Mouse (Mus musculus) forebrain, embryonic 11.5 days (tissue): ENCODE results near the gene Bloc1s2. TPM values are rescaled to one million over a fixed set of nuclear protein-coding genes. Genes with fewer than 3 reads are reported as not detected.

Source experiments
- ATAC-seq: fragments of 200-750 bp; cut with Nextera tagmentation; replicated peaks from 2 replicates; pipeline ENCODE4 v1.8.0; 2017; ENCODE audit warnings: moderate TSS enrichment; ENCODE audit not compliant: low FRiP score
- DNase-seq: peaks from one replicate; pipeline ENCODE4 v3.0.0-alpha.2; 2017; ENCODE audit warnings: low spot score
- H3K27ac ChIP-seq: fragments of 300-500 bp; sonication (generic); 2 replicates; pipeline ENCODE4 v1.5.1; 2014; ENCODE audit warnings: low read depth, low read length
- H3K27me3 ChIP-seq: fragments of 300-500 bp; sonication (generic); 2 replicates; pipeline ENCODE4 v1.6.1; 2014; ENCODE audit warnings: mild to moderate bottlenecking, low read length, mixed read lengths; ENCODE audit not compliant: control insufficient read depth, insufficient read depth
- H3K36me3 ChIP-seq: fragments of 300-500 bp; sonication (generic); 2 replicates; pipeline ENCODE4 v1.6.1; 2014; ENCODE audit warnings: mild to moderate bottlenecking, low read length, moderate library complexity, mixed read lengths; ENCODE audit not compliant: control insufficient read depth, insufficient read depth
- H3K4me1 ChIP-seq: fragments of 300-500 bp; sonication (generic); replicated peaks from 2 replicates; pipeline ENCODE4 v1.6.1; 2014; ENCODE audit warnings: low read length, mixed read lengths; ENCODE audit not compliant: control insufficient read depth, insufficient read depth
- H3K4me2 ChIP-seq: fragments of 300-500 bp; sonication (generic); 2 replicates; pipeline ENCODE4 v1.6.1; 2014; ENCODE audit warnings: low read depth, mild to moderate bottlenecking, low read length, moderate library complexity, mixed read lengths; ENCODE audit not compliant: severe bottlenecking
- H3K4me3 ChIP-seq: fragments of 300-500 bp; sonication (generic); 2 replicates; pipeline ENCODE4 v1.5.1; 2014; ENCODE audit warnings: low read depth, low read length
- H3K9ac ChIP-seq: fragments of 300-500 bp; sonication (generic); 2 replicates; pipeline ENCODE4 v1.6.1; 2014; ENCODE audit warnings: low read length
- H3K9me3 ChIP-seq: fragments of 300-500 bp; sonication (generic); 2 replicates; pipeline ENCODE4 v1.6.1; 2016; ENCODE audit warnings: low read length, mixed read lengths; ENCODE audit not compliant: control insufficient read depth
- WGBS: fragments of 180-500 bp; shearing (Covaris S2); extraction: QIAGEN DNeasy Blood & Tissue Kit; methylation state at CpG from one replicate; pipeline ENCODE4 v1.1.7; 2014; 5-methylcytosine and 5-hydroxymethylcytosine counted together
- polyA plus RNA-seq: library from polyadenylated mRNA; unstranded; fragments of >200 nt; fragmentation: Nextera tagmentation; extraction: Ambion mirVana; gene quantifications from 2 replicates; pipeline ENCODE4 v1.2.1, GENCODE M21; 2014

Bloc1s2 gene
- 101 and 108 TPM in 2 replicates for polyA plus RNA-seq

DNA sequence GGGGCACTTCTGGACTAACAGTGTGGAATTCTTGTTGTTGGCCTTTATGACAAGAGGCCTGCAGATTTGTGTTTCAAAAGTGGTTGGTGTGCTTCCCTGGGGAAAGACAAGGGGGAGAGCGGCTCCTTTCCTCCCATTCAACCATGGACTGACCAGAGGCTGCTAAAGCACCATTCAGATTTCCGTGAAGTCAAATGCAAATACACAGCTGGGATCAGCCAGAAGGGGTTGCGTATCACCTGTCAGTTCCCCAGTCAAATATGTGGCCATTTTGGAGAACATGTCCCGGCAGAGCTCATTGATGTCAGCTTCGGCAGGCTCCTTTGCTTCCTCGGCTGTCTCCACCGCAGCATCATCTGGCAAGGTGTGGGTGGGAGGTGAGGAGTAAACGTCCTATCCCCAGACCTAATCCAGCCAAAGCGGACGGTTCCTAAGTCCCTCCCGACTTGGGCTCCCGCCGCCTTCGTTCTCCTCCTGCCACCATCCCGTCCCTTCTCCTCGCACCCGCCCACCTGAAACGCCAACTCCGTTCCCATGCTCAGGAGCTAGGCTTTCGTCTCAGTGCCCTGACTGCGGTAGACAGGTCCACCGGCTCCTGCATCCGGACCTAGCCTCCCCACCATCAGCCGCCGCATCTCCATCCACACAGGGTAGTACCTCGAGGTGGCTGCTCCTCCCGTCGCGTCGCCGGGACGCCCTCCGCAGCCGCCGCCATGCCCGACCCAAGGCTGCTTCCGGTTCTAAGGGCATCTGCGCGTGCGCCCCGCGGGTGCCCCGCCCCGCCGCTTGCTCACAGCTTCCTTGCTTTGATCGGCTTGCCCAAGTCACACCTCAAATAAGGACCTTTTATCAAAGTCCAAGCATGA lies at the start of gene Bloc1s2:
TSS of gene Bloc1s2 (minus strand) at position 745 of the 866 bp plus-strand sequence.
- WGBS, result 4% methylated on average over 46 of the region's 46 CpGs
- peak within 1 kb of the TSS; percentile 70 for H3K4me2 ChIP-seq
- peaks cover 6% of the 10 kb centered on the region for H3K4me1 ChIP-seq
- no peak within 1 kb of the TSS for H3K27ac ChIP-seq
- H3K36me3 ChIP-seq, result peaks cover 7% of the 10 kb centered on the region; the same call in 1 of the 2 replicates
- peak; percentile 65 for ATAC-seq
- no peaks in the 10 kb centered on the region for H3K27me3 ChIP-seq
- H3K9me3 ChIP-seq, result no peaks in the 10 kb centered on the region
- peak within 1 kb of the TSS; percentile 73 for H3K9ac ChIP-seq
- peak within 1 kb of the TSS; percentile 58 for H3K4me3 ChIP-seq
- DNase-seq, result peak; percentile 90

DNA sequence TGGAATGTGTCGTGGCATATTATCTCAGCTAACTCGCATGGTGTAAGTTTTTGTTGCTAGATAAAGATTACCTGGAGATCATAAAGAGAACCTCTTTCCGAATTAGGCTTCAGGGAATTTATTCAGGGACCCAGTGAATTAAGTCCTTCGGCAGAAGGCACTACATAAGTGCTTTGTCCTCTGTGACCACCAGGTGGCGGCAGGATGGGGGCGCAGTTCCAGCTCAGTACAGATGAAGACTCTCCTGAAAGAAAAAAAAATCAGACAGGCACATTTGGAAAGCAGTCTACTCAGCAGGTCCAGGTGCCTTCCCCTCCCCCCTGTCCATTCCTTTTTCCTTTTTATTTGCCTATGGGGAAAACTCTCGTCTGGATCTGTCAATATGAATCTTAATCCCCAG lies 48.9 kb upstream of the Bloc1s2 start:
- H3K27me3 ChIP-seq, result no peaks in the 10 kb centered on the region
- no peak overlapping the region for H3K27ac ChIP-seq
- ATAC-seq (0 out of 2 replicates have a peak, but pooled peaks have one; percentile 44), DNase-seq (peak; percentile 85)
- H3K9ac ChIP-seq, result no peak overlapping the region
- no peak overlapping the region for H3K4me2 ChIP-seq
- H3K4me1 ChIP-seq, result no peaks in the 10 kb centered on the region; the same call in 1 of the 2 replicates
- H3K4me3 ChIP-seq, result no peak overlapping the region
- H3K36me3 ChIP-seq, result no peaks in the 10 kb centered on the region
- H3K9me3 ChIP-seq, result no peaks in the 10 kb centered on the region
- WGBS, result 14% methylated on average over 7 of the region's 7 CpGs

DNA sequence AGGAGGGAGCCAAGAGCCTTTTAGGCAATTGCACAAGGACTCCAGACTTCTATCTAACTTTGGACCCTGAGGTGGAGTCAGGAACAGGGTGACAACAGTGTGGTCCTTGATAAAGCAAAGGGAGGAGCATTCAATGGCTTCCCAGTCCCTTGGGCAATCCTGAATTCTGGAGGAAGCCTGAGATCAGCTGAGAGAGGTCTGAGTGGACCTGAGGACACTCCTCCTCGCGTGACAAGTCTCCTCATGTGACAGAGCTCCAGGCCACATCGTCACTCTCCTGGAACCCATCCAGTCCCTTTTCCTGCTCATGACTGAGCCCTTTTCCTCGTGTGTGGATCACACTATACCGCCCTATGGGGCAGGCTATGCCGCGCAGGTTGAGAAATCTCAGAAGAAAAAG lies 47.7 kb upstream of the Bloc1s2 start:
- H3K27me3 ChIP-seq, result no peaks in the 10 kb centered on the region

DNA sequence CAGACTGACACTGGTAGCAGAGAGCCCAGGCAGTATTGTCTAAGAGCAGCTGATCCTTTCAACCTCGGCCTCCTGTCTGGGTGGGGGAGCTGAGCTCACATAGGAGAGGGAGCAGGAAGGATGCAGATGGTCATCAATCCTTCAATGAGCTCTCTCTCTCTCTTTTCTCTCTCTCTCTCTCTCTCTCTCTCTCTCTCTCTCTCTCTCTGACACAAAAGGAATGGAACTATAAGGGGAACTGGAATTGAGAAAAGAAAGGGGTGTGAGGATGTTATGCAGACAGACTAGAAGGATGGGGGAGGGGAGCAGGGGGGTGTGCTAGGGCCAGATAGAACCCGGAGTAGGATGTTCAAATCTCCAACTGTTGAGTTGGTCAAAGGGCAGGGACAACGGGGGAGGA lies 46.1 kb upstream of the Bloc1s2 start, which contains the start of gene Pkd2l1:
TSS of gene Pkd2l1 (minus strand) at position 101 of the 400 bp plus-strand sequence.
- WGBS, result 56% methylated on average over 3 of the region's 3 CpGs
- ATAC-seq (no peak), DNase-seq (no peak)
- H3K27ac ChIP-seq, result no peak within 1 kb of the TSS
- H3K9me3 ChIP-seq, result no peaks in the 10 kb centered on the region
- H3K9ac ChIP-seq, result no peak within 1 kb of the TSS
- no peaks in the 10 kb centered on the region; the same call in 1 of the 2 replicates for H3K4me1 ChIP-seq
- no peak within 1 kb of the TSS for H3K4me3 ChIP-seq
- no peaks in the 10 kb centered on the region for H3K36me3 ChIP-seq
- no peaks in the 10 kb centered on the region for H3K27me3 ChIP-seq
- no peak within 1 kb of the TSS for H3K4me2 ChIP-seq

More for the DNA sequence above, 47.7 kb upstream of the Bloc1s2 start:
- no peak overlapping the region for H3K9ac ChIP-seq
- ATAC-seq (no peak), DNase-seq (no peak)
- H3K4me1 ChIP-seq, result no peaks in the 10 kb centered on the region; the same call in 1 of the 2 replicates
- H3K4me3 ChIP-seq, result no peak overlapping the region
- H3K27ac ChIP-seq, result no peak overlapping the region
- no peaks in the 10 kb centered on the region for H3K9me3 ChIP-seq
- WGBS, result 92% methylated on average over 7 of the region's 7 CpGs
- no peaks in the 10 kb centered on the region for H3K36me3 ChIP-seq
- H3K4me2 ChIP-seq, result no peak overlapping the region

DNA sequence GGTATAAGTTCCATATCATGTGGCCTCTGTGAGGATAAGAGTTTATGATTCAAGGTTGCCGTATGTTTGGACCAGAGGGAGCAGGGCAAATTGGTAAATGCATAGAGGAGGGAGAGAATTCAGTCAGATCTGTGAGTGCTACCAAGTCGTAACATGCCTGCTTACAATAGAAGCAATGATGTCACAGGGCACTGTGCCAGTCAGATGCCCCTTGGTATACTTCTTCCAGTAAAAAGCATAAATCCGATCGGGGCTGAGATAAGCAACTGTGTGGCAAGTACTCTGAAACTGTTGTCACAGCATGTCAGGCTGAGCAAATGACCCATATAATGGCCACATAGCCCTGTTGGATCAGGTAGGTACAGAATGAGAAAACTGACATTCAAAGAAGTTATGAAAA lies 42.8 kb upstream of the Bloc1s2 start:
- Histone ChIP-seq H3K27ac (no peak overlapping the region), H3K27me3 (no peaks in the 10 kb centered on the region), H3K36me3 (no peaks in the 10 kb centered on the region), H3K9ac (no peak overlapping the region), H3K9me3 (no peaks in the 10 kb centered on the region), H3K4me3 (no peak overlapping the region), H3K4me1 (no peaks in the 10 kb centered on the region; the same call in 1 of the 2 replicates), H3K4me2 (no peak overlapping the region)
- DNase-seq, result no peak
- WGBS, result 93% methylated on average over 4 of the region's 4 CpGs
- ATAC-seq, result no peak

DNA sequence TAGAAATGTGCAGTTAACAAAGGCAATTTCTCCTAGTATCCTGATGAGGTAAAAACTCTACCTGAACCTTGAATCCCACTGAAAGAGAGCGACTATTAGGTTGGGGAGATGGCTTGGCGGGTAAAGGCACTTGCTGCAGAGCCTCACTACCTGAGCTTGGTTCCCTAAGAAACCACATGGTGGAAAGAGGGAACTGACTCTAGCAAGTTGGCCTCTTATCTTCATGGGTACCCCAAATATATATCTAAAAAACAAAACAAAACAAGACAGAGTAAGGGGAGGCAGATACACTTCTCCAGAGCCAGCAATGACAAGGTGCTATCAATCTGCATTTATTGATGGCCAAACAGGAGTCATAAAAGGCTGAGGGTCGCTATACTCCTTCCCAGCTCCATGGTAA lies 37.7 kb upstream of the Bloc1s2 start:
- DNase-seq, result no peak
- Histone ChIP-seq H3K27ac (no peak overlapping the region), H3K4me1 (no peaks in the 10 kb centered on the region), H3K4me3 (no peak overlapping the region), H3K9me3 (no peaks in the 10 kb centered on the region), H3K27me3 (no peaks in the 10 kb centered on the region), H3K9ac (no peak overlapping the region), H3K36me3 (no peaks in the 10 kb centered on the region), H3K4me2 (no peak overlapping the region)
- WGBS, result 75% methylated on average over 3 of the region's 3 CpGs
- no peak for ATAC-seq

DNA sequence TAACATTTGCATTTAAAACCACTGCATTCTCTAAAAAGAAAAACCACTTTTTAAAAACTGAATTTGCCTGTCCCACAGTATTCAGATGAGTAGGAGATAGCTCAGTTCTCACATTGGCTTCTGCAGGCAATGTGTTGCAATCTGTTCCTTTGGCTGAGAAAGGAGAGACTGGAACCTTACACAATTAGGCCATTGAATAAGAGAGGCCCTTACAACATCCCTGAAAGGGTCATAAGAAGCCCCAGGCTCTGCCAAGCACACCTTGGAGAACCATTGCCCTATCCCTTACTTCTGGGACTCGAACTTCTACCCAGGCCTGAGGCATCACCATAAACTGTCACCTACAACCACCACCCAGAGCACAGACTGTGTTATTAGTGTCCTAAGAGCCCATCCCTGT lies 34.3 kb upstream of the Bloc1s2 start:
- Histone ChIP-seq H3K36me3 (no peaks in the 10 kb centered on the region), H3K4me2 (no peak overlapping the region), H3K27me3 (no peaks in the 10 kb centered on the region), H3K4me3 (no peak overlapping the region), H3K9ac (no peak overlapping the region), H3K9me3 (peaks cover 6% of the 10 kb centered on the region; the same call in 1 of the 2 replicates), H3K27ac (no peak overlapping the region), H3K4me1 (no peaks in the 10 kb centered on the region)
- WGBS, result 86% methylated on average over 1 of the region's 1 CpGs
- no peak for ATAC-seq
- no peak for DNase-seq

DNA sequence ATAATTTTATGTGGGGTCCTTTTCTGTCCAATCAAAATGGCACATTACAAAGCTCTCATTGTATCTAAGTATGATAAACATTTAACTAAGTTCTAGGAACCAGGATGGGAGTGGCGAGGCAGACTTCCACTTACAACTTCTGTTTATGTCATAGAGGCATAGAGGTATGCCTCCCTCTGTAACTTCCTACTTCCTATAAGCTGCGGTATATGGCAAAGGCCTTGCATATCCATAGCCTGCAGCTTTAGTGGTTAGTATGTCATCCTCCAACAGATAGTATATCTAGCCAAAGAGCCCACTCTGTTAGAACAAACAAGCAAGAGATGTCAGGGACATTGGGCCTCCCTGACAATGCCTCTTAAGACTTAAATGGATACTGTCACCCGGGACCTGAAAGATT lies 30.5 kb upstream of the Bloc1s2 start:
- no peak overlapping the region for H3K4me3 ChIP-seq
- H3K9ac ChIP-seq, result no peak overlapping the region
- no peaks in the 10 kb centered on the region for H3K4me1 ChIP-seq
- DNase-seq (no peak), ATAC-seq (no peak)
- no peak overlapping the region for H3K27ac ChIP-seq
- WGBS, result 90% methylated on average over 3 of the region's 3 CpGs
- peaks cover 6% of the 10 kb centered on the region; the same call in 1 of the 2 replicates for H3K9me3 ChIP-seq
- H3K27me3 ChIP-seq, result no peaks in the 10 kb centered on the region
- no peak overlapping the region for H3K4me2 ChIP-seq
- no peaks in the 10 kb centered on the region for H3K36me3 ChIP-seq
